Mouse (Mus musculus): ENCODE data around the gene Gm5936. TPM values are rescaled to one million over a fixed set of nuclear protein-coding genes. Genes with fewer than 3 reads are reported as not detected.

Gene Gm5936
- not detected for total RNA-seq (2023)

GRCm38 (mm10) chrX:74836842-74837522 is at the start of gene Gm5936:
TSS of gene Gm5936 (plus strand) at chrX:74837196.

Other genes starting within 250 kb of the Gm5936 start
- not detected for gene Olfr1325, start 244.5 kb upstream of the Gm5936 start, total RNA-seq (2023)
- gene Gm5640, start 191.6 kb upstream of the Gm5936 start, total RNA-seq (2023): not detected
- not detected for gene Gm6890, start 96.3 kb upstream of the Gm5936 start, total RNA-seq (2023)
- gene Gab3, start 248.3 kb downstream of the Gm5936 start, total RNA-seq (2023): 10 to 100 TPM in 1 of 2 experiments, 1 to 10 TPM in 1; 8.7 to 11.1 TPM